Mouse (Mus musculus): ENCODE measurements around the gene Cnnm4. TPM values are rescaled to one million over a fixed set of nuclear protein-coding genes. Genes with fewer than 3 reads are reported as not detected.

Gene Cnnm4
- total and polyA plus RNA-seq, 3 experiments, result 3.0 to 4.6 (median 3.5) TPM

- in situ Hi-C loops (cut with MboI; ENCODE audit: low pct_ligation_motif_present, low pct_unique_long_range_greater_than_20kb, low sequenced_read_pairs) (no loop called here), dilution Hi-C loops (cut with MboI; ENCODE audit: extremely low pct_ligation_motif_present, extremely low pct_unique_long_range_greater_than_20kb, low sequenced_read_pairs) (no loop called here)
- H3K27me3 ChIP-seq (replicated peaks), result no peaks in the 10 kb centered on the region
- no peaks in the 10 kb centered on the region for H3K9me3 ChIP-seq (replicated peaks; ENCODE audit: low read length)
- peaks cover 0 to 27% of the 10 kb centered on the region in 2 experiments for H3K36me3 ChIP-seq (replicated peaks in 1 of 2; ENCODE audit: control insufficient read depth in 1 of 2, insufficient read depth in 1 of 2, low read length in 1 of 2)
- no peak overlapping the region for H3K4me3 ChIP-seq (replicated peaks in 1 of 3; ENCODE audit: low read depth in 2 of 3, low read length in 2 of 3, poor library complexity in 1 of 3)
- H3K9ac ChIP-seq (ENCODE audit: insufficient read depth, low read depth), result no peak overlapping the region
- TF ChIP-seq SIN3A (IDR thresholded peaks at IDR 0.05; ENCODE audit: low read length) (no peak), RCOR1 (conservative IDR thresholded peaks at IDR 0.05; ENCODE audit: low read depth, low read length) (no peak), GABPA (IDR thresholded peaks at IDR 0.05; ENCODE audit: insufficient replicate concordance, low read depth, low read length) (no peak), PAX5 (IDR thresholded peaks at IDR 0.05; ENCODE audit: low read length) (no peak)
- no peak overlapping the region for H3K27ac ChIP-seq (ENCODE audit: insufficient read depth, low read depth)
- H3K4me2 ChIP-seq (ENCODE audit: insufficient read depth, low read depth, poor library complexity, severe bottlenecking), result no peak overlapping the region
- DNase-seq (ENCODE audit: extremely low read depth), result no peak
- no peaks in the 10 kb centered on the region for H3K79me2 ChIP-seq (replicated peaks; ENCODE audit: control insufficient read depth, extremely low read depth, insufficient read depth, poor library complexity, severe bottlenecking)
- H3K4me1 ChIP-seq (ENCODE audit: control insufficient read depth in 1 of 2, insufficient read depth in 2 of 2), result no peaks in the 10 kb centered on the region; a peak in 1 of 4 replicates
These were observed 12.4 kb downstream of the Cnnm4 start for GRCm38 (mm10) chr1:36483825-36484224.

- in situ Hi-C loops (cut with MboI; ENCODE audit: low pct_ligation_motif_present, low pct_unique_long_range_greater_than_20kb, low sequenced_read_pairs), result no loop called here
- no peaks in the 10 kb centered on the region; a peak in 1 of 4 replicates for H3K4me1 ChIP-seq (ENCODE audit: control insufficient read depth in 1 of 2, insufficient read depth in 2 of 2)
These were observed 13.7 kb downstream of the Cnnm4 start for GRCm38 (mm10) chr1:36485080-36485479.

GRCm38 (mm10) chr1:36487111-36487510 lies 15.7 kb downstream of the Cnnm4 start:
- Histone ChIP-seq H3K79me2 (replicated peaks; ENCODE audit: control insufficient read depth, extremely low read depth, insufficient read depth, poor library complexity, severe bottlenecking) (no peaks in the 10 kb centered on the region), H3K27me3 (replicated peaks) (no peaks in the 10 kb centered on the region), H3K27ac (ENCODE audit: insufficient read depth, low read depth) (no peak overlapping the region), H3K4me3 (replicated peaks in 1 of 3; ENCODE audit: low read depth in 2 of 3, low read length in 2 of 3, poor library complexity in 1 of 3) (no peak overlapping the region), H3K36me3 (replicated peaks in 1 of 2; ENCODE audit: control insufficient read depth in 1 of 2, insufficient read depth in 1 of 2, low read length in 1 of 2) (peaks cover 0 to 18% of the 10 kb centered on the region in 2 experiments), H3K4me1 (ENCODE audit: control insufficient read depth in 1 of 2, insufficient read depth in 2 of 2) (no peaks in the 10 kb centered on the region), H3K9ac (ENCODE audit: insufficient read depth, low read depth) (no peak overlapping the region), H3K9me3 (replicated peaks; ENCODE audit: low read length) (no peaks in the 10 kb centered on the region), H3K4me2 (ENCODE audit: insufficient read depth, low read depth, poor library complexity, severe bottlenecking) (no peak overlapping the region)
- no peak for DNase-seq (ENCODE audit: extremely low read depth)
- TF ChIP-seq ZMIZ1 (IDR thresholded peaks at IDR 0.05; ENCODE audit: low read depth, low read length) (no peak), ZC3H11A (IDR thresholded peaks at IDR 0.05; ENCODE audit: low read depth, low read length) (no peak), MYC (IDR thresholded peaks at IDR 0.05; ENCODE audit: low read depth, low read length) (no peak), E2F4 (IDR thresholded peaks at IDR 0.05; ENCODE audit: insufficient replicate concordance, low read depth, low read length) (no peak), KAT2A (IDR thresholded peaks at IDR 0.05; ENCODE audit: insufficient replicate concordance, low read length) (no peak), SIN3A (IDR thresholded peaks at IDR 0.05; ENCODE audit: low read length) (no peak), TBP (conservative IDR thresholded peaks at IDR 0.05; ENCODE audit: low read depth, low read length) (no peak)
- dilution Hi-C loops (cut with MboI; ENCODE audit: extremely low pct_ligation_motif_present, extremely low pct_unique_long_range_greater_than_20kb, low sequenced_read_pairs) (no loop called here), in situ Hi-C loops (cut with MboI; ENCODE audit: low pct_ligation_motif_present, low pct_unique_long_range_greater_than_20kb, low sequenced_read_pairs) (no loop called here)

More at GRCm38 (mm10) chr1:36485080-36485479, 13.7 kb downstream of the Cnnm4 start:
- Histone ChIP-seq H3K36me3 (replicated peaks in 1 of 2; ENCODE audit: control insufficient read depth in 1 of 2, insufficient read depth in 1 of 2, low read length in 1 of 2) (peaks cover 0 to 22% of the 10 kb centered on the region in 2 experiments), H3K4me2 (ENCODE audit: insufficient read depth, low read depth, poor library complexity, severe bottlenecking) (no peak overlapping the region), H3K79me2 (replicated peaks; ENCODE audit: control insufficient read depth, extremely low read depth, insufficient read depth, poor library complexity, severe bottlenecking) (no peaks in the 10 kb centered on the region), H3K4me3 (replicated peaks in 1 of 3; ENCODE audit: low read depth in 2 of 3, low read length in 2 of 3, poor library complexity in 1 of 3) (no peak overlapping the region), H3K27me3 (replicated peaks) (no peaks in the 10 kb centered on the region), H3K27ac (ENCODE audit: insufficient read depth, low read depth) (no peak overlapping the region), H3K9ac (ENCODE audit: insufficient read depth, low read depth) (no peak overlapping the region), H3K9me3 (replicated peaks; ENCODE audit: low read length) (no peaks in the 10 kb centered on the region)
- no peak for TF ChIP-seq PAX5 (IDR thresholded peaks at IDR 0.05; ENCODE audit: low read length)
- no peak for TF ChIP-seq CHD1 (IDR thresholded peaks at IDR 0.05; ENCODE audit: low read depth, low read length)
- TF ChIP-seq ZMIZ1 (IDR thresholded peaks at IDR 0.05; ENCODE audit: low read depth, low read length), result no peak
- no peak for TF ChIP-seq SMC3 (IDR thresholded peaks at IDR 0.05; ENCODE audit: low read depth, low read length)
- TF ChIP-seq USF1 (IDR thresholded peaks at IDR 0.05; ENCODE audit: low read depth, low read length), result no peak
- TF ChIP-seq USF2 (conservative IDR thresholded peaks at IDR 0.05; ENCODE audit: low read depth, low read length), result no peak
- TF ChIP-seq IRF4 (IDR thresholded peaks at IDR 0.05; ENCODE audit: low read depth, low read length), result no peak
- TF ChIP-seq MAFK (IDR thresholded peaks at IDR 0.05; ENCODE audit: insufficient replicate concordance, low read length), result no peak
- no peak for TF ChIP-seq ELF1 (IDR thresholded peaks at IDR 0.05; ENCODE audit: low read depth, low read length)
- no peak for TF ChIP-seq MAZ (IDR thresholded peaks at IDR 0.05; ENCODE audit: low read depth, low read length)
- TF ChIP-seq E2F4 (IDR thresholded peaks at IDR 0.05; ENCODE audit: insufficient replicate concordance, low read depth, low read length), result no peak
- no peak for TF ChIP-seq JUN (IDR thresholded peaks at IDR 0.05; ENCODE audit: insufficient read depth, low read depth, low read length)
- TF ChIP-seq CHD2 (IDR thresholded peaks at IDR 0.05; ENCODE audit: low read length), result no peak
- dilution Hi-C loops (cut with MboI; ENCODE audit: extremely low pct_ligation_motif_present, extremely low pct_unique_long_range_greater_than_20kb, low sequenced_read_pairs), result no loop called here
- no peak for DNase-seq (ENCODE audit: extremely low read depth)
